Mouse (Mus musculus): ENCODE results near the gene Slit3. TPM values are rescaled to one million over a fixed set of nuclear protein-coding genes. Genes with fewer than 3 reads are reported as not detected.

The Slit3 gene
- total RNA-seq, 2 experiments from 2014 or later = 9.3 to 9.8 TPM

Small RNA genes lying within 50 kb of the gene (microRNA-seq; reads per million reads assigned to microRNA genes)
- gene Mir218-2 = 2.1 to 6.7 reads per million in 2 experiments

Measured in gastrocnemius, postnatal 36 days (tissue).